Mouse (Mus musculus) thymus, postnatal 4 days (tissue): ENCODE data around the gene Nhlrc3.

Source experiments
- DNase-seq: peaks from one replicate; pipeline ENCODE4 v3.0.0; 2021

Gene Nhlrc3

GRCm38 (mm10) chr3:53463046-53463764, at the start of gene Nhlrc3, which contains the start of gene Proser1:
TSS of gene Nhlrc3 (minus strand) at chr3:53463332.
TSS of gene Proser1 (plus strand) at chr3:53463666.
- peak; percentile 91 for DNase-seq

- no peak for DNase-seq
These were observed 39.3 kb upstream of the Nhlrc3 start for GRCm38 (mm10) chr3:53502428-53502827.

GRCm38 (mm10) chr3:53498351-53498905, 35.3 kb upstream of the Nhlrc3 start:
- DNase-seq = no peak

- no peak for DNase-seq
These were observed 25.2 kb upstream of the Nhlrc3 start, which contains the start of gene Stoml3 for GRCm38 (mm10) chr3:53488353-53488752. TSS of gene Stoml3 (plus strand) at chr3:53488653.

- DNase-seq = peak; percentile 12
These were observed 24.0 kb upstream of the Nhlrc3 start for GRCm38 (mm10) chr3:53486996-53487576.

GRCm38 (mm10) chr3:53486561-53486960, 23.4 kb upstream of the Nhlrc3 start:
- DNase-seq = no peak

- no peak for DNase-seq
These were observed 20.4 kb upstream of the Nhlrc3 start for GRCm38 (mm10) chr3:53483414-53484059.

- DNase-seq = no peak
These were observed 15.4 kb upstream of the Nhlrc3 start for GRCm38 (mm10) chr3:53478419-53479046.

- DNase-seq = no peak
These were observed 14.3 kb upstream of the Nhlrc3 start for GRCm38 (mm10) chr3:53477468-53477867.

GRCm38 (mm10) chr3:53475889-53476288, 12.8 kb upstream of the Nhlrc3 start:
- peak; percentile 52 for DNase-seq

- no peak for DNase-seq
These were observed 11.0 kb upstream of the Nhlrc3 start for GRCm38 (mm10) chr3:53474179-53474578.

- no peak for DNase-seq
These were observed 8.9 kb upstream of the Nhlrc3 start for GRCm38 (mm10) chr3:53472061-53472460.

GRCm38 (mm10) chr3:53469650-53470049, 6.5 kb upstream of the Nhlrc3 start:
- DNase-seq = no peak

- no peak for DNase-seq
These were observed 4.2 kb upstream of the Nhlrc3 start for GRCm38 (mm10) chr3:53467356-53467755.

- no peak for DNase-seq
These were observed 3.3 kb upstream of the Nhlrc3 start for GRCm38 (mm10) chr3:53466481-53466880.

- DNase-seq = no peak
These were observed 2.2 kb upstream of the Nhlrc3 start for GRCm38 (mm10) chr3:53465330-53465729.

- DNase-seq = no peak
These were observed 1.1 kb upstream of the Nhlrc3 start for GRCm38 (mm10) chr3:53464146-53464698.

- DNase-seq = no peak
These were observed 608 bp upstream of the Nhlrc3 start for GRCm38 (mm10) chr3:53463765-53464114.

GRCm38 (mm10) chr3:53462701-53463045, 459 bp downstream of the Nhlrc3 start:
- DNase-seq = no peak

- DNase-seq = no peak
These were observed 3.0 kb downstream of the Nhlrc3 start for GRCm38 (mm10) chr3:53460106-53460505.

- no peak for DNase-seq
These were observed 5.4 kb downstream of the Nhlrc3 start for GRCm38 (mm10) chr3:53457750-53458149.

GRCm38 (mm10) chr3:53454984-53455383, 8.1 kb downstream of the Nhlrc3 start:
- DNase-seq = no peak

GRCm38 (mm10) chr3:53454561-53454960, 8.6 kb downstream of the Nhlrc3 start:
- no peak for DNase-seq
